Mouse (Mus musculus) hindbrain, embryonic 11.5 days (tissue): ENCODE data around the gene Gan. TPM values are rescaled to one million over a fixed set of nuclear protein-coding genes. Genes with fewer than 3 reads are reported as not detected.

Source experiments
- ATAC-seq: fragments of 200-750 bp; cut with Nextera tagmentation; 2 replicates; pipeline ENCODE4 v1.8.0; 2017; ENCODE audit warnings: mild to moderate bottlenecking, moderate TSS enrichment, moderate library complexity; ENCODE audit not compliant: low FRiP score
- DNase-seq: peaks from one replicate; pipeline ENCODE4 v3.0.0-alpha.2; 2015; ENCODE audit warnings: low spot score
- H3K27ac ChIP-seq: fragments of 300-500 bp; sonication (generic); 2 replicates; pipeline ENCODE4 v1.5.1; 2014; ENCODE audit warnings: mild to moderate bottlenecking, low read depth, low read length
- H3K27me3 ChIP-seq: fragments of 300-500 bp; sonication (generic); 2 replicates; pipeline ENCODE4 v1.6.1; 2014; ENCODE audit warnings: mild to moderate bottlenecking, low read length, moderate library complexity, mixed read lengths; ENCODE audit not compliant: control insufficient read depth, insufficient read depth
- H3K36me3 ChIP-seq: fragments of 300-500 bp; sonication (generic); 2 replicates; pipeline ENCODE4 v1.6.1; 2014; ENCODE audit warnings: mild to moderate bottlenecking, low read length, moderate library complexity, mixed read lengths; ENCODE audit not compliant: control insufficient read depth, insufficient read depth
- H3K4me1 ChIP-seq: fragments of 300-500 bp; sonication (generic); replicated peaks from 2 replicates; pipeline ENCODE4 v1.6.1; 2014; ENCODE audit warnings: low read length, mixed read lengths; ENCODE audit not compliant: control insufficient read depth, insufficient read depth
- H3K4me2 ChIP-seq: fragments of 300-500 bp; sonication (generic); replicated peaks from 2 replicates; pipeline ENCODE4 v1.6.1; 2014; ENCODE audit warnings: mild to moderate bottlenecking, low read depth, low read length
- H3K4me3 ChIP-seq: fragments of 300-500 bp; sonication (generic); 2 replicates; pipeline ENCODE4 v1.5.1; 2014; ENCODE audit warnings: low read depth, low read length
- H3K9ac ChIP-seq: fragments of 300-500 bp; sonication (generic); 2 replicates; pipeline ENCODE4 v1.6.1; 2014; ENCODE audit warnings: low read depth, low read length
- H3K9me3 ChIP-seq: fragments of 300-500 bp; sonication (generic); 2 replicates; pipeline ENCODE4 v1.6.1; 2016; ENCODE audit warnings: low read length; ENCODE audit not compliant: control insufficient read depth
- WGBS: fragments of 180-500 bp; shearing (Covaris S2); extraction: QIAGEN DNeasy Blood & Tissue Kit; methylation state at CpG from one replicate; pipeline ENCODE4 v1.1.7; 2014; 5-methylcytosine and 5-hydroxymethylcytosine counted together
- polyA plus RNA-seq: library from polyadenylated mRNA; unstranded; fragments of >200 nt; fragmentation: Nextera tagmentation; extraction: Ambion mirVana; gene quantifications from 2 replicates; pipeline ENCODE4 v1.2.1, GENCODE M21; 2014

The Gan gene
- polyA plus RNA-seq, 1 experiment from 2014 or later: 3.2 TPM

GRCm38 (mm10) chr8:117118409-117118808 is 39.5 kb upstream of the Gan start:
- H3K27ac ChIP-seq: no peak overlapping the region
- H3K9me3 ChIP-seq: no peaks in the 10 kb centered on the region
- H3K4me2 ChIP-seq: no peak overlapping the region
- ATAC-seq (no peak), DNase-seq (no peak)
- H3K36me3 ChIP-seq: no peaks in the 10 kb centered on the region
- H3K27me3 ChIP-seq: no peaks in the 10 kb centered on the region
- H3K9ac ChIP-seq: no peak overlapping the region
- no peaks in the 10 kb centered on the region; the same call in 1 of the 2 replicates for H3K4me1 ChIP-seq
- no peak overlapping the region for H3K4me3 ChIP-seq
- 91% methylated on average over 9 of the region's 9 CpGs for WGBS

GRCm38 (mm10) chr8:117121277-117121676 is 36.7 kb upstream of the Gan start:
- WGBS: 64% methylated on average over 8 of the region's 8 CpGs
- no peak overlapping the region for H3K4me3 ChIP-seq
- ATAC-seq (no peak), DNase-seq (no peak)
- no peaks in the 10 kb centered on the region for H3K9me3 ChIP-seq
- no peaks in the 10 kb centered on the region for H3K27me3 ChIP-seq
- H3K4me1 ChIP-seq: no peaks in the 10 kb centered on the region
- no peak overlapping the region for H3K4me2 ChIP-seq
- H3K36me3 ChIP-seq: no peaks in the 10 kb centered on the region
- no peak overlapping the region for H3K9ac ChIP-seq
- H3K27ac ChIP-seq: no peak overlapping the region

- H3K27ac ChIP-seq: no peak overlapping the region
- no peak overlapping the region for H3K9ac ChIP-seq
- no peak for ATAC-seq
Observed at GRCm38 (mm10) chr8:117123850-117124633, 33.9 kb upstream of the Gan start.

GRCm38 (mm10) chr8:117125854-117126253 is 32.1 kb upstream of the Gan start:
- H3K9ac ChIP-seq: no peak overlapping the region
- no peaks in the 10 kb centered on the region for H3K9me3 ChIP-seq
- no peak overlapping the region for H3K4me3 ChIP-seq
- no peak overlapping the region for H3K4me2 ChIP-seq
- H3K27me3 ChIP-seq: no peaks in the 10 kb centered on the region
- no peak overlapping the region for H3K27ac ChIP-seq
- ATAC-seq (no peak), DNase-seq (no peak)
- 91% methylated on average over 3 of the region's 3 CpGs for WGBS
- H3K36me3 ChIP-seq: no peaks in the 10 kb centered on the region
- no peaks in the 10 kb centered on the region for H3K4me1 ChIP-seq

More at GRCm38 (mm10) chr8:117123850-117124633, 33.9 kb upstream of the Gan start:
- Histone ChIP-seq H3K4me1 (no peaks in the 10 kb centered on the region), H3K36me3 (no peaks in the 10 kb centered on the region), H3K4me3 (no peak overlapping the region), H3K9me3 (no peaks in the 10 kb centered on the region), H3K27me3 (no peaks in the 10 kb centered on the region), H3K4me2 (no peak overlapping the region)
- no peak for DNase-seq
- WGBS: 77% methylated on average over 13 of the region's 13 CpGs

GRCm38 (mm10) chr8:117126411-117126810 is 31.5 kb upstream of the Gan start:
- 91% methylated on average over 3 of the region's 3 CpGs for WGBS
- Histone ChIP-seq H3K36me3 (no peaks in the 10 kb centered on the region), H3K4me2 (no peak overlapping the region), H3K9me3 (no peaks in the 10 kb centered on the region), H3K27ac (no peak overlapping the region), H3K4me1 (no peaks in the 10 kb centered on the region), H3K4me3 (no peak overlapping the region), H3K9ac (no peak overlapping the region), H3K27me3 (no peaks in the 10 kb centered on the region)
- no peak for DNase-seq
- no peak for ATAC-seq

- ATAC-seq (no peak), DNase-seq (no peak)
- 85% methylated on average over 8 of the region's 8 CpGs for WGBS
- H3K4me3 ChIP-seq: no peak overlapping the region
- H3K27me3 ChIP-seq: no peaks in the 10 kb centered on the region
- no peaks in the 10 kb centered on the region for H3K9me3 ChIP-seq
- H3K27ac ChIP-seq: no peak overlapping the region
- H3K9ac ChIP-seq: no peak overlapping the region
- H3K4me1 ChIP-seq: no peaks in the 10 kb centered on the region
- no peak overlapping the region for H3K4me2 ChIP-seq
- no peaks in the 10 kb centered on the region for H3K36me3 ChIP-seq
Observed at GRCm38 (mm10) chr8:117127063-117127462, 30.9 kb upstream of the Gan start.

- no peaks in the 10 kb centered on the region for H3K27me3 ChIP-seq
- H3K9me3 ChIP-seq: no peaks in the 10 kb centered on the region
- H3K27ac ChIP-seq: no peak overlapping the region
- no peak overlapping the region for H3K4me2 ChIP-seq
- no peak for DNase-seq
- 90% methylated on average over 3 of the region's 3 CpGs for WGBS
- H3K9ac ChIP-seq: no peak overlapping the region
- ATAC-seq: no peak
- H3K4me1 ChIP-seq: no peaks in the 10 kb centered on the region
- H3K4me3 ChIP-seq: no peak overlapping the region
- H3K36me3 ChIP-seq: no peaks in the 10 kb centered on the region
Observed at GRCm38 (mm10) chr8:117133702-117134101, 24.2 kb upstream of the Gan start.

GRCm38 (mm10) chr8:117136351-117136750 is 21.6 kb upstream of the Gan start:
- WGBS: 13% methylated on average over 4 of the region's 4 CpGs
- DNase-seq (no peak), ATAC-seq (no peak)
- Histone ChIP-seq H3K4me3 (no peak overlapping the region), H3K36me3 (no peaks in the 10 kb centered on the region), H3K27me3 (no peaks in the 10 kb centered on the region), H3K4me1 (no peaks in the 10 kb centered on the region), H3K4me2 (no peak overlapping the region), H3K9ac (no peak overlapping the region), H3K9me3 (no peaks in the 10 kb centered on the region), H3K27ac (no peak overlapping the region)

GRCm38 (mm10) chr8:117136763-117137162 is 21.2 kb upstream of the Gan start:
- H3K9ac ChIP-seq: no peak overlapping the region
- WGBS: 55% methylated on average over 2 of the region's 2 CpGs

More at GRCm38 (mm10) chr8:117136763-117137162, 21.2 kb upstream of the Gan start:
- Histone ChIP-seq H3K4me3 (no peak overlapping the region), H3K4me2 (no peak overlapping the region), H3K9me3 (no peaks in the 10 kb centered on the region), H3K36me3 (no peaks in the 10 kb centered on the region), H3K27me3 (no peaks in the 10 kb centered on the region), H3K4me1 (no peaks in the 10 kb centered on the region), H3K27ac (no peak overlapping the region)
- no peak for DNase-seq
- no peak for ATAC-seq
